Mouse (Mus musculus): Measurements from ENCODE around the gene Kif5c. TPM values are rescaled to one million over a fixed set of nuclear protein-coding genes. Genes with fewer than 3 reads are reported as not detected.

Kif5c gene
- polyA plus RNA-seq, 1 experiment from 2014 or later, result 0.21 TPM

GRCm38 (mm10) chr2:49716490-49716889 lies 97.4 kb downstream of the Kif5c start:
- no peak overlapping the region for H3K27ac ChIP-seq
- no peak for ATAC-seq
- 0 out of 2 replicates have a peak, but pooled peaks cover under 1% of the 10 kb centered on the region for H3K27me3 ChIP-seq (replicated peaks)
- H3K9ac ChIP-seq, result no peak overlapping the region
- H3K9me3 ChIP-seq (replicated peaks), result no peaks in the 10 kb centered on the region
- no peak overlapping the region for H3K4me2 ChIP-seq
- 65% methylated on average over 7 of the region's 7 CpGs for WGBS (ENCODE audit: insufficient replicate concordance)
- no peaks in the 10 kb centered on the region for H3K36me3 ChIP-seq
- H3K4me1 ChIP-seq, result peaks cover 5% of the 10 kb centered on the region; the same call in 1 of the 2 replicates
- no peak overlapping the region for H3K4me3 ChIP-seq

- ATAC-seq, result no peak
- Histone ChIP-seq H3K4me2 (no peak overlapping the region), H3K9ac (no peak overlapping the region), H3K27ac (no peak overlapping the region), H3K9me3 (replicated peaks) (no peaks in the 10 kb centered on the region), H3K36me3 (no peaks in the 10 kb centered on the region), H3K27me3 (replicated peaks) (0 out of 2 replicates have a peak, but pooled peaks cover 6% of the 10 kb centered on the region), H3K4me3 (no peak overlapping the region), H3K4me1 (peaks cover 5% of the 10 kb centered on the region; the same call in 1 of the 2 replicates)
- WGBS (ENCODE audit: insufficient replicate concordance), result 83% methylated on average over 18 of the region's 18 CpGs
These were observed 98.5 kb downstream of the Kif5c start for GRCm38 (mm10) chr2:49717437-49718116.

DNA sequence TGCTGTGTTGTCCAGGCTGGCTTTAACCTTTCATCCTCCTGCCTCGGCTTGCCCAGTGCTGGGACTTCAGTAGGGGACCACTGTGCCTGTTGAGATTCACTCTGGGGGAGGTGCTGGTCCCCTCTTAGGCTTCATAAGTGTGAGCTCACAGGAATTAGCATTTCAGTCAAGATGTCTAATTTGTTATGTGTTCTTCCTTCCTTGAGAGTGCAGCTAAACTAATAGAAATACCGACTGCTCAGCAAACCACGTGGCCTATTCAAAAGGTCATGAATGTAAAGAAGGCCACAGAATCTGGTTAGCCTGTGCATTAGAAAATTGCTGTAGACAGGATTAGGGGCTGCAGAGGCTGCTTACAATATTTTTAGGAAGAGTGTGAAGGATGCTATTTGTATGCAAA lies 99.4 kb downstream of the Kif5c start:
- no peak overlapping the region for H3K27ac ChIP-seq
- no peak overlapping the region for H3K9ac ChIP-seq
- no peak for ATAC-seq
- no peaks in the 10 kb centered on the region for H3K9me3 ChIP-seq (replicated peaks)
- H3K4me1 ChIP-seq, result peaks cover 5% of the 10 kb centered on the region; the same call in 1 of the 2 replicates
- no peak overlapping the region for H3K4me2 ChIP-seq
- no peak overlapping the region for H3K4me3 ChIP-seq
- no peaks in the 10 kb centered on the region for H3K36me3 ChIP-seq
- 0 out of 2 replicates have a peak, but pooled peaks cover 6% of the 10 kb centered on the region for H3K27me3 ChIP-seq (replicated peaks)
- WGBS (ENCODE audit: insufficient replicate concordance), result 62% methylated on average over 3 of the region's 3 CpGs

DNA sequence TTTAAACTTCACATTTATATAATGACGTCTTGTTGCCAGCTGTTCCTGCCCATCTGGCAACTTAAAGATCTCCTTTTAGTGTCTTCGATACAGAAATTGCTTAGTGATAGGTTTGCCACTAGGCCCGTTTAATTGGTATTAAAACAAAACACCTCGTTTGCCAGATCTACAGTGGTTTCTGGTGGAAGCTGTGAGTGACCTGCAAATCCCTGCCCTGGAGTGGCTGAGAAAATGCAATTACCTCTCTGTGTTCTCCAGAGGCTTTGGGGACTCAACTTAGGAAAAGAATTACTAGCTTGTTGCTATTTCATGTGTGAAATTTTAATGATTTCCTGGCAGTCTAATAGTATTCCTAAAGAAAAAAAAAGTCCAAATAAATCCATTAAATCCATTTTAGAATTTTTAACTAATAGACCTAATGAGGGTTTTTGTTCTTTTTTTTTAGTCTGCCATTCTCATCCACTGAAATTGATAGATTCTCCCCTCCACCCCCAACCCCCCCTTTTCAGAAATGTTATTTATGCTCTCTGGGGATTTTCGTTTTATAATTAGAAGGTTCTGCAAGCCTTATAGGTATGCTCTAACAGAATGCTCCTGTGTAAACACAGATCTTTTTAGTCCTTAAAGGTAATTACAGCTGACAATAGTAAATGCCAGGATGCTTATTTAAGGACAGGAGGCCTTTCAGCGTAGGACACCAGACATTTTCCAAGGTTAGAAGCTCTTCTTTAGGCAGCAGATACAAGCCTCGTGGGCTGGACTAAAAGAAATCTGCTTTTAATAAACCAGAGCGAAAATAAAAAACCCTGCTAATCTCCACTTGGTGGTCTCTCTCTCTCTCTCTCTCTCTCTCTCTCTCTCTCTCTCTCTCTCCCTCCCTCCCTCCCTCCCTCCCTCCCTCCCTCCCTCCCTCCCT lies 100.1 kb downstream of the Kif5c start:
- Histone ChIP-seq H3K27ac (no peak overlapping the region), H3K4me3 (no peak overlapping the region), H3K4me2 (no peak overlapping the region), H3K27me3 (replicated peaks) (0 out of 2 replicates have a peak, but pooled peaks cover 6% of the 10 kb centered on the region), H3K4me1 (peaks cover 5% of the 10 kb centered on the region; the same call in 1 of the 2 replicates), H3K9ac (no peak overlapping the region), H3K9me3 (replicated peaks) (no peaks in the 10 kb centered on the region), H3K36me3 (no peaks in the 10 kb centered on the region)
- 59% methylated on average over 8 of the region's 8 CpGs for WGBS (ENCODE audit: insufficient replicate concordance)
- ATAC-seq, result no peak

DNA sequence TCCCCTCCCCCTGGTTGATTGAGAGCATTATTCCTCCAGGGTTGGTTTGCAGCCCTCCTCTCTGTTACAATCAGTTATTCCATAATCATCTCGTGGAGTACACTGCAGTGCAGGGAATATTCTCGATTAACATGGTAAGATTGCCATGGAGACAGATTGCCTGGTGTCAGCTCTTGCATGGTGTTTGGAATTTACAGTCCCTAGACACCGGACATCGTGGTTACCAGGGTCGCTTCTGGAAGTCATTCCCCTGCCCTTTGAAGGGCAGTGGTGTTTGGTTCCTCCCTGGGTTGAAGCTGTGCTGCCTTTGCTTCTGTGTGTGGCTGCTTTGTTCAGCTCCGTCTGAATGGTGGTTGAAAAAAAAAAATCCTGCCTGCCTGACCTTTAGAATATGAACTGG lies 100.8 kb downstream of the Kif5c start:
- Histone ChIP-seq H3K4me3 (no peak overlapping the region), H3K9ac (no peak overlapping the region), H3K9me3 (replicated peaks) (no peaks in the 10 kb centered on the region), H3K27ac (no peak overlapping the region), H3K4me2 (no peak overlapping the region), H3K4me1 (peaks cover 5% of the 10 kb centered on the region; the same call in 1 of the 2 replicates), H3K27me3 (replicated peaks) (0 out of 2 replicates have a peak, but pooled peaks cover 6% of the 10 kb centered on the region), H3K36me3 (no peaks in the 10 kb centered on the region)
- no peak for ATAC-seq
- 33% methylated on average over 6 of the region's 6 CpGs for WGBS (ENCODE audit: insufficient replicate concordance)

DNA sequence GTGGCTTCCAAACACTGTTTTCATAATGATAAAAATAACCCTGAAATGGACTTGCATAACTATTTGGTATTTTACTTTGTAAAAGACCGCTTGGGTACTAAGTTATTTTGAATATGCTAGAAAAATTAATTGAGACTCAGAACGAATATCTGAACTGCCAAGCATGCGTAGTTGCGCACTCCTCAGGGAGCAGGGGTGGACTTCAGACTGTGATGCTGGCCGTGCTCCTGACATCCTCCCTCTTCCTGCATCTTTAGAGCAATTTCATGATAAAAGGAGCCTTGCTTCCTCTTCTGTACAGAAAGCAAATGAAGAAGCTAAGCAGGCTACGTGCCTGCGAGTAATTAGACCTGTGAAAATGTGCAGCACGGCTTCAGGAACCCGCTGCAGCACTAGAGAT lies 101.2 kb downstream of the Kif5c start:
- Histone ChIP-seq H3K4me2 (no peak overlapping the region), H3K9me3 (replicated peaks) (no peaks in the 10 kb centered on the region), H3K27ac (no peak overlapping the region), H3K27me3 (replicated peaks) (0 out of 2 replicates have a peak, but pooled peaks cover 6% of the 10 kb centered on the region), H3K9ac (no peak overlapping the region), H3K4me3 (no peak overlapping the region), H3K4me1 (peaks cover 5% of the 10 kb centered on the region; the same call in 1 of the 2 replicates), H3K36me3 (no peaks in the 10 kb centered on the region)
- WGBS (ENCODE audit: insufficient replicate concordance), result 58% methylated on average over 9 of the region's 9 CpGs
- ATAC-seq, result no peak

DNA sequence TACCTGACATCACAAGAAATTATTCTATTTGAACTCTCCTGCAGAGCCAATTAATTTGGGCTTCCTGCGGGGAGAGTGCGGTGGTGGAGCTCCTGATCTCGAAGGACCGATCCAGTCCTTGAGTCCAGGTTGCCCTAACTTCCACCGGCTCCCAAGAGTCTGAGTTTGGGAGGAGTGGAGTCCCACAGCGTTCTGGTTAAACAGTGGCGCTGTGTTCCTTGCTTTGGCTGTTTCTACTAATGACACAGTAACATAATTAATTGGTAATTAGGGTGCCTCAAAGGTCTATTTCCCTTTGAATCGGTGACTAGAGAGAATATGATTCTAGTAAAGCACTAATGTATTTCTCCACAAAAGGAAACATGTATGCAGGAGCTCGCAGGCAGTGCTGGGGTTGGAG lies 103.2 kb downstream of the Kif5c start:
- peaks cover 11% of the 10 kb centered on the region; the same call in 1 of the 2 replicates for H3K4me1 ChIP-seq
- 64% methylated on average over 9 of the region's 9 CpGs for WGBS (ENCODE audit: insufficient replicate concordance)
- H3K36me3 ChIP-seq, result no peaks in the 10 kb centered on the region
- ATAC-seq, result no peak
- H3K4me2 ChIP-seq, result no peak overlapping the region
- no peak overlapping the region for H3K4me3 ChIP-seq
- H3K9ac ChIP-seq, result no peak overlapping the region
- H3K27me3 ChIP-seq (replicated peaks), result 0 out of 2 replicates have a peak, but pooled peaks cover 6% of the 10 kb centered on the region
- no peak overlapping the region for H3K27ac ChIP-seq
- no peaks in the 10 kb centered on the region for H3K9me3 ChIP-seq (replicated peaks)

DNA sequence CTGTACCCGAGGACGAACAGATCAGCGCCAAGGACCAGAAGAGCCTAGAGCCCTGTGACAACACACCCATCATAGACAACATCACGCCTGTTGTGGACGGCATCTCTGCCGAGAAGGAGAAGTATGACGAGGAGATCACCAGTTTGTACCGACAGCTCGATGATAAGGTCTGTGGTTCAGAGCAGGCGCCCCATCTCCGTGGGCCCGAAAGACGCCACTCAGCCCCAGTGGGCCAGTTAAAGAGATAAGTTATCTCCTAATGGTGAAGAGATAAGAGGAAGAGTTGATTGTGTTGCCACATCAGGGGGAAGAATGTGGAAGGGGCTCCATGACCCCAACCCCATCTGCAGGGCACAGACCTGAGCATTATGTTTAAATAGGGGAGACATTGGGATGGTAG lies 103.9 kb downstream of the Kif5c start:
- no peak overlapping the region for H3K4me2 ChIP-seq
- H3K27me3 ChIP-seq (replicated peaks), result 0 out of 2 replicates have a peak, but pooled peaks cover 6% of the 10 kb centered on the region
- H3K36me3 ChIP-seq, result no peaks in the 10 kb centered on the region
- no peak for ATAC-seq
- no peak overlapping the region for H3K9ac ChIP-seq
- no peak overlapping the region for H3K27ac ChIP-seq
- WGBS (ENCODE audit: insufficient replicate concordance), result 15% methylated on average over 13 of the region's 13 CpGs
- H3K4me1 ChIP-seq, result peaks cover 14% of the 10 kb centered on the region; the same call in 1 of the 2 replicates
- no peak overlapping the region for H3K4me3 ChIP-seq
- no peaks in the 10 kb centered on the region for H3K9me3 ChIP-seq (replicated peaks)

- no peak overlapping the region for H3K9ac ChIP-seq
- WGBS (ENCODE audit: insufficient replicate concordance), result 75% methylated on average over 11 of the region's 11 CpGs
- H3K9me3 ChIP-seq (replicated peaks), result no peaks in the 10 kb centered on the region
- H3K4me1 ChIP-seq, result peaks cover 34% of the 10 kb centered on the region
- H3K27ac ChIP-seq, result no peak overlapping the region
- H3K4me3 ChIP-seq, result no peak overlapping the region
- H3K36me3 ChIP-seq, result no peaks in the 10 kb centered on the region
- ATAC-seq, result no peak
- H3K27me3 ChIP-seq (replicated peaks), result 0 out of 2 replicates have a peak, but pooled peaks cover 4% of the 10 kb centered on the region
- no peak overlapping the region for H3K4me2 ChIP-seq
These were observed 107.6 kb downstream of the Kif5c start for GRCm38 (mm10) chr2:49726672-49727071.

DNA sequence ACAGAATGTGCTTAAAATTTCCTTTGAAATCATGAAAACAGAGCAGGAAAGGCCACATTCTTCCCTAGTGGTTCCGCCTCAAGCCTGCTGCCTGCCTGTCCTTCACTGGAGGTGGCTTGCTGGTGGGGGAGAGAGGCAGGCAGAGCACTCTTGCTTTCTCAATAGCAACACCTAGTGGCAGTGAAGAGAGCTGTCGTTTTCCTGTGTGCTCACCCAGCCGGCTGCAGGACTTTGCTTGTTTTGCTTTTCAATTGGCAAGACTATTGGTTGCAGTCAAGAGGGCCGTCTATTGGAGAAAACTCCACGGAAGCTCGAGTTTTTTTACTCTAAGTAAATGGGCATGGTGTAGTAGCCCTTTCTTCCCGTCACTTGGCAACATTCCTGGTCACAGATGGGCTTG lies 108.1 kb downstream of the Kif5c start:
- 13% methylated on average over 7 of the region's 7 CpGs for WGBS (ENCODE audit: insufficient replicate concordance)
- Histone ChIP-seq H3K9ac (no peak overlapping the region), H3K4me3 (no peak overlapping the region), H3K4me1 (peaks cover 34% of the 10 kb centered on the region), H3K4me2 (no peak overlapping the region), H3K9me3 (replicated peaks) (no peaks in the 10 kb centered on the region), H3K27me3 (replicated peaks) (no peaks in the 10 kb centered on the region), H3K36me3 (no peaks in the 10 kb centered on the region), H3K27ac (no peak overlapping the region)
- ATAC-seq, result no peak

DNA sequence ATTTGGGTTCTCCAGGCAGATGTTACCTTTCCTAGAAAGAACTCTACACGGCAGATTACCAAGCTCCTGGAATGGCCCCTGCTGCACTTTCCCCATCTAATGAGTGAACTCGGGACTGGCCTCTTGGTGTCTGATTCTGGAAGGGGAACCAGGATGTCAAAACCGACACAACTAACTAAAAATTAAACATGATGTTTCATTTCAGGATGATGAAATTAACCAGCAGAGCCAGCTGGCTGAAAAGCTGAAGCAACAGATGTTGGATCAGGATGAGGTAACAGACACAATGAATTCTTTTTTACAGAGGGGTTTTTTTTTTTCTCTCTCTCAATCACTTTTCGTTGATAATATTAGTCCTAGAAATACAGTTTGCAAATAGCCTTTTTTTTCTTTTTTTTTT lies 108.6 kb downstream of the Kif5c start:
- no peak for ATAC-seq
- H3K4me2 ChIP-seq, result no peak overlapping the region

More for the DNA sequence above, 108.6 kb downstream of the Kif5c start:
- Histone ChIP-seq H3K36me3 (no peaks in the 10 kb centered on the region), H3K9ac (no peak overlapping the region), H3K4me3 (no peak overlapping the region), H3K27me3 (replicated peaks) (no peaks in the 10 kb centered on the region), H3K27ac (no peak overlapping the region), H3K9me3 (replicated peaks) (no peaks in the 10 kb centered on the region), H3K4me1 (peaks cover 34% of the 10 kb centered on the region)
- WGBS (ENCODE audit: insufficient replicate concordance), result 68% methylated on average over 4 of the region's 4 CpGs
